Mouse (Mus musculus) forebrain, embryonic 12.5 days (tissue): ENCODE results near the gene H2afx. TPM values are rescaled to one million over a fixed set of nuclear protein-coding genes. Genes with fewer than 3 reads are reported as not detected.
A peak's percentile ranks its signal among the peaks of the same experiment; 100 is the strongest.
"Not testable (repeated sequence)": the region's sequence is repeated elsewhere in the genome, so short reads cannot be mapped to it uniquely, and the experiment has no call there.

Source experiments
- ATAC-seq: fragments of 200-750 bp; cut with Nextera tagmentation; 2 replicates; pipeline ENCODE4 v1.8.0; 2017; ENCODE audit warnings: moderate TSS enrichment; ENCODE audit not compliant: low FRiP score
- H3K27ac ChIP-seq: fragments of 300-500 bp; sonication (generic); 2 replicates; pipeline ENCODE4 v1.5.1; 2016; ENCODE audit warnings: mild to moderate bottlenecking
- H3K27me3 ChIP-seq: fragments of 300-500 bp; sonication (generic); 2 replicates; pipeline ENCODE4 v1.6.1; 2016; ENCODE audit warnings: mild to moderate bottlenecking
- H3K36me3 ChIP-seq: fragments of 300-500 bp; sonication (generic); replicated peaks from 2 replicates; pipeline ENCODE4 v1.6.1; 2016; ENCODE audit warnings: mild to moderate bottlenecking
- H3K4me1 ChIP-seq: fragments of 300-500 bp; sonication (generic); 2 replicates; pipeline ENCODE4 v1.6.1; 2016
- H3K4me2 ChIP-seq: fragments of 300-500 bp; sonication (generic); 2 replicates; pipeline ENCODE4 v1.6.1; 2016; ENCODE audit warnings: mild to moderate bottlenecking, moderate library complexity
- H3K4me3 ChIP-seq: fragments of 300-500 bp; sonication (generic); replicated peaks from 2 replicates; pipeline ENCODE4 v1.5.1; 2016; ENCODE audit warnings: mild to moderate bottlenecking
- H3K9ac ChIP-seq: fragments of 300-500 bp; sonication (generic); 2 replicates; pipeline ENCODE4 v1.6.1; 2016; ENCODE audit warnings: mild to moderate bottlenecking
- H3K9me3 ChIP-seq: fragments of 300-500 bp; sonication (generic); 2 replicates; pipeline ENCODE4 v1.6.1; 2016
- WGBS: fragments of 180-500 bp; shearing (Covaris S2); methylation state at CpG from one replicate; pipeline ENCODE4 v1.1.7; 2016; 5-methylcytosine and 5-hydroxymethylcytosine counted together
- polyA plus RNA-seq: library from polyadenylated mRNA; unstranded; fragments of >200 nt; fragmentation: Nextera tagmentation; extraction: Ambion mirVana; gene quantifications from 2 replicates; pipeline ENCODE4 v1.2.1, GENCODE M21; 2016

The H2afx gene
- polyA plus RNA-seq = 477 and 482 TPM in 2 replicates

DNA sequence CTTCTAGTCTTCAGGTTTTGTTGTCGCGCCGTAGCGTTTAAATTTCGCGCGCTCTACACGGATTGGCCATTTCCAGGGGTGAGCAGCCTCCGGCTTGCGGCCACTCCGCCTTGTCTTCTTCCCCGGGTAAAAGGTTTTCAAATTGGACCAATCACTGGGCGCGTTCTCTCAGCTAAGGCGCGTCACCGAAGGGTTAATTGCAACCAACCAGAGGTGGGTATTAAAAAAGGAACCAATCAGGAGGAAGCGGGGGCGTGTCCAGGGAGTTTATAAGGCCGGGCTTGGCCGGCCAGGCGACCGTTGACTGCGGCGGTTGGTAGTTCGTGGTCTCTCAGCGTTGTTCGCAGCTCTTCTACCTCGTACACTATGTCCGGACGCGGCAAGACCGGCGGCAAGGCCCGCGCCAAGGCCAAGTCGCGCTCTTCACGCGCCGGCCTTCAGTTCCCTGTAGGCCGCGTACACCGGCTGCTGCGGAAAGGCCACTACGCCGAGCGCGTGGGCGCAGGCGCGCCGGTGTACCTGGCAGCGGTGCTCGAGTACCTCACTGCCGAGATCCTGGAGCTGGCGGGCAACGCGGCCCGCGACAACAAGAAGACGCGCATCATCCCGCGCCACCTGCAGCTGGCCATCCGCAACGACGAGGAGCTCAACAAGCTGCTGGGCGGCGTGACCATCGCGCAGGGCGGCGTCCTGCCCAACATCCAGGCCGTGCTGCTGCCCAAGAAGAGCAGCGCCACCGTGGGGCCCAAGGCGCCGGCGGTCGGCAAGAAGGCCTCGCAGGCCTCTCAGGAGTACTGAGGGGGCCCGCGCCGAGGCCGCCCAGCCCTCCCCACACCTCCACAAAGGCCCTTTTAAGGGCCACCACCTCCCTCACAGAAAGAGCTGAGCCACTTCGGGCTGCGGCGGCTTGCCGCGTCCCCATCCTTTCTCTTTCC is at the start of gene H2afx:
Gene H2afx, plus strand, starts transcription at position 299 of the 935 bp plus-strand sequence.
- Histone ChIP-seq H3K4me2 (peak within 1 kb of the TSS; percentile 69), H3K36me3 (peaks cover 68% of the 10 kb centered on the region), H3K27me3 (no peaks in the 10 kb centered on the region), H3K27ac (peak within 1 kb of the TSS; percentile 96), H3K9me3 (peaks cover 5% of the 10 kb centered on the region; the same call in 1 of the 2 replicates), H3K9ac (peak within 1 kb of the TSS; percentile 100), H3K4me1 (peaks cover 23% of the 10 kb centered on the region), H3K4me3 (peak within 1 kb of the TSS; percentile 83)
- peak; percentile 96 for ATAC-seq
- WGBS = under 1% methylated on average over 87 of the region's 91 CpGs

GRCm38 (mm10) chr9:44286256-44286850 is 48.1 kb upstream of the H2afx start:
- Histone ChIP-seq H3K9me3 (no peaks in the 10 kb centered on the region), H3K4me2 (peak overlapping the region; percentile 96), H3K9ac (peak overlapping the region; percentile 88), H3K4me3 (peak overlapping the region; percentile 77), H3K27ac (no peak overlapping the region), H3K27me3 (peaks cover 6% of the 10 kb centered on the region; the same call in 1 of the 2 replicates), H3K36me3 (peaks cover 10% of the 10 kb centered on the region), H3K4me1 (peaks cover 31% of the 10 kb centered on the region)
- ATAC-seq = no peak
- 10% methylated on average over 6 of the region's 6 CpGs for WGBS

- Histone ChIP-seq H3K27ac (peak overlapping the region; percentile 63; the same call in 1 of the 2 replicates), H3K27me3 (peaks cover 6% of the 10 kb centered on the region; the same call in 1 of the 2 replicates)
- no peak; the same call in 1 of the 2 replicates for ATAC-seq
Observed at GRCm38 (mm10) chr9:44287003-44287400, 47.5 kb upstream of the H2afx start.

GRCm38 (mm10) chr9:44287401-44288075 is 47.0 kb upstream of the H2afx start:
- H3K4me2 ChIP-seq = peak overlapping the region; percentile 96
- H3K9me3 ChIP-seq = no peaks in the 10 kb centered on the region
- under 1% methylated on average over 47 of the region's 47 CpGs for WGBS
- peaks cover 6% of the 10 kb centered on the region; the same call in 1 of the 2 replicates for H3K27me3 ChIP-seq
- H3K4me3 ChIP-seq = peak overlapping the region; percentile 77
- H3K9ac ChIP-seq = peak overlapping the region; percentile 88
- H3K4me1 ChIP-seq = peaks cover 31% of the 10 kb centered on the region
- peak overlapping the region; percentile 63 for H3K27ac ChIP-seq
- peaks cover 13% of the 10 kb centered on the region for H3K36me3 ChIP-seq
- ATAC-seq = peak; percentile 70

More at GRCm38 (mm10) chr9:44287003-44287400, 47.5 kb upstream of the H2afx start:
- peak overlapping the region; percentile 96 for H3K4me2 ChIP-seq
- H3K9me3 ChIP-seq = no peaks in the 10 kb centered on the region
- H3K4me1 ChIP-seq = peaks cover 31% of the 10 kb centered on the region
- peak overlapping the region; percentile 88 for H3K9ac ChIP-seq
- H3K36me3 ChIP-seq = peaks cover 13% of the 10 kb centered on the region
- 2% methylated on average over 11 of the region's 11 CpGs for WGBS
- peak overlapping the region; percentile 77 for H3K4me3 ChIP-seq

DNA sequence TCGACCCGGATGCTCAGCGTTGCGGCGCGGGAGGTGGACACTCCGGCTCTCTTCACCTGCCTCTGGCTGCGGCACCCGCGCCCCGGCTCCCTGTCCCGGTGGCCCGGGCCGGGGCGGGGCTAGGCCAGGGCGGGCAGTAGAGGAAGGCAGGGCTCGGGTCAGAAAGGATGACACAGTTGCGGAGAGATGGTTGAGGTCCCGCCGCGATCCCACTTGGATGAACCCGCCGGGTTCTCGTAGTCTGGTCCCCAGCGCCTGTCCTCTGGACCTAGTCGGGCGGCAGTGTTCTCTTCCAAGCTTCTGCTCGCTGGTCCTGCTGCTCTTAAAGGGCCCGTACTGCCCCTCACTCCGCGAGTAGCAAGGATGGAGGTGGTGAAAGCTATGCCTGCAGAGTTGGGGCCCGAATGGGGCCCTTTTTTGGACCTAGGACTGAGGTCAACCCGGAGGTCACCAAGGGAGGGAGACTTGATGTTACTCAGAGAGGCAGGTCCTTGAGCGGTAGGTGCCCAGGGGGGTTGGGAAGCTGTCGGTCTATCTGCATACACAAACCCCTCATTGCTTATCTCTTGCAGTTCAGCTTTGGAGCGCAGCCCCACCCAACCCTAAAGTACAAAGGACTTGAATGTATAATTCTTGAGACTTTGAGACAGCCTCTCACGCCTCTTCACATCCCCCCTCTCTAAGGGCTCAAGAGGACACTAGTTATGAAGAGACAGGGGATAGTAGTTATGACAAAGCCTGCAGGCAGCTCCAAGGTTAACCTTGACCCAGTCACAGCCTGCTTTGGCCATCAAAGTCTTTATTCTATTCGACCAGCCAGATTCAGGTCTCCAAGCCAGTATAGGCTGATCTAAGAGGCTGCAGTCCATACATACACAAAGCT is 46.2 kb upstream of the H2afx start, which contains the start of gene Abcg4:
Gene Abcg4, minus strand, starts transcription at position 540 of the 883 bp plus-strand sequence.
- 2% methylated on average over 38 of the region's 38 CpGs for WGBS

DNA sequence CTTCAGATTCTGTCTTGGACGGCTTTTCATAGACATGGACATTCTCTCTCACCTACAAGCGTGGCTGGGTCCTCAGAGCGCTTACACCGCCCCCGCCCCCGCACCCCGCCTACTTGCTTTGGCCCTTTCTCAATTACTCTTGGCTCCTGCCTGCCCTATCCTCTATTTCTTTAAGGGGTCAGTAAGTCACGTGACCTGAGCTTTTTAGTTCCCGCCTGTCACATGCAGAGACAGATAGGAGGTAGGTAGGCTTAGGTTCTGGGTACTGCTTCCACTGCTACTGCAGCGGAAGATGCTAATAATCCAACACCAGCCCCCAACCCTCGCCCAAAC is 45.6 kb upstream of the H2afx start:
- Histone ChIP-seq H3K9me3 (no peaks in the 10 kb centered on the region), H3K9ac (no peak overlapping the region), H3K36me3 (peaks cover 27% of the 10 kb centered on the region), H3K4me3 (peak overlapping the region; percentile 77), H3K4me2 (peak overlapping the region; percentile 96), H3K27ac (peak overlapping the region; percentile 63; the same call in 1 of the 2 replicates), H3K27me3 (peaks cover 6% of the 10 kb centered on the region; the same call in 1 of the 2 replicates), H3K4me1 (peaks cover 31% of the 10 kb centered on the region)
- ATAC-seq = no peak
- WGBS = 7% methylated on average over 11 of the region's 11 CpGs

More for the DNA sequence above, 46.2 kb upstream of the H2afx start, which contains the start of gene Abcg4:
- peak; percentile 66 for ATAC-seq
- Histone ChIP-seq H3K4me3 (peak within 1 kb of the TSS; percentile 77), H3K4me1 (peaks cover 31% of the 10 kb centered on the region), H3K27me3 (peaks cover 6% of the 10 kb centered on the region; the same call in 1 of the 2 replicates), H3K9me3 (no peaks in the 10 kb centered on the region), H3K4me2 (peak within 1 kb of the TSS; percentile 96), H3K27ac (peak within 1 kb of the TSS; percentile 63), H3K36me3 (peaks cover 21% of the 10 kb centered on the region), H3K9ac (peak within 1 kb of the TSS; percentile 88)

DNA sequence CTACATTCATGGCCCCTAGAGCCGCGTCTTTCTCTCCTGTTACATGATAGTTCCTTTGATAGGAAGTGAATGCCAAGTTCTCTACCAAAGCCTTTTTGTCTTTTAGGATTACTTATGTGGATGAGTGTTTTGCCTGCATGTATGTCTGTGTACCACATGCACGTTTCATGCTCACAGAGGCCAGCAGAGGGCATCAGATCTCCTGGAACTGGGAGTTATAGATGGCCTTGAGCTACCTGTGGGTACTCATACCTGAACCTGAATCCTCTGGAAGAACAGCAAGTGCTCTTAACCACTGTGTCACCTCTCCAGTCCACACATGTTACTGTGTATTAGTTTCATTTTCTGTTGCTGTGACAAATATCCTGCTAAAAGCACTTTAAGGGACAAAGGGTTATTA is 42.0 kb upstream of the H2afx start:
- no peak overlapping the region for H3K4me3 ChIP-seq
- peaks cover 6% of the 10 kb centered on the region; the same call in 1 of the 2 replicates for H3K27me3 ChIP-seq
- peaks cover 58% of the 10 kb centered on the region for H3K36me3 ChIP-seq
- no peak overlapping the region for H3K9ac ChIP-seq
- H3K4me2 ChIP-seq = no peak overlapping the region
- peaks cover 16% of the 10 kb centered on the region for H3K4me1 ChIP-seq
- no peaks in the 10 kb centered on the region for H3K9me3 ChIP-seq
- ATAC-seq = no peak
- no peak overlapping the region for H3K27ac ChIP-seq
- 70% methylated on average over 3 of the region's 3 CpGs for WGBS

DNA sequence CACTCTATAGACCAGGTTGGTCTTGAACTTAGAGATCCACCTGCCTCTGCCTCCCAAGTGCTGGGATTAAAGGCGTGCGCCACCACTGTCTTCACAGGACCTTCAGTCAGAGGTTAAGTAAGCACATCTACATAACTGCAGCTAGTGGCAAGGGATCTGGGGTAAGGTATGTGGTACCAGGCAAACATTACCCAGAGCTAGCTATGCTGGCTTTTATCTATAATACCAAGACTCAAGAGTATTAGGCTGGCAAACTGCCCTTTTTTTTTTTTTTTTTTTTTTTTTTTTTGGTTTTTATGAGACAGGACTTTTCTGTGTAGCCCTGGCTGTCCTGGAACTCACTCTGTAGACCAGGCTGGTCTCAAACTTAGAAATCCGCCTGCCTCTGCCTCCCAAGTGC is 34.5 kb upstream of the H2afx start:
- H3K36me3 ChIP-seq = peaks cover 74% of the 10 kb centered on the region
- H3K27ac ChIP-seq, ATAC-seq, H3K4me2 ChIP-seq, H3K9ac ChIP-seq, H3K9me3 ChIP-seq, H3K4me3 ChIP-seq, H3K27me3 ChIP-seq: not testable (repeated sequence)
- 96% methylated on average over 3 of the region's 3 CpGs for WGBS
- peaks cover 14% of the 10 kb centered on the region for H3K4me1 ChIP-seq

DNA sequence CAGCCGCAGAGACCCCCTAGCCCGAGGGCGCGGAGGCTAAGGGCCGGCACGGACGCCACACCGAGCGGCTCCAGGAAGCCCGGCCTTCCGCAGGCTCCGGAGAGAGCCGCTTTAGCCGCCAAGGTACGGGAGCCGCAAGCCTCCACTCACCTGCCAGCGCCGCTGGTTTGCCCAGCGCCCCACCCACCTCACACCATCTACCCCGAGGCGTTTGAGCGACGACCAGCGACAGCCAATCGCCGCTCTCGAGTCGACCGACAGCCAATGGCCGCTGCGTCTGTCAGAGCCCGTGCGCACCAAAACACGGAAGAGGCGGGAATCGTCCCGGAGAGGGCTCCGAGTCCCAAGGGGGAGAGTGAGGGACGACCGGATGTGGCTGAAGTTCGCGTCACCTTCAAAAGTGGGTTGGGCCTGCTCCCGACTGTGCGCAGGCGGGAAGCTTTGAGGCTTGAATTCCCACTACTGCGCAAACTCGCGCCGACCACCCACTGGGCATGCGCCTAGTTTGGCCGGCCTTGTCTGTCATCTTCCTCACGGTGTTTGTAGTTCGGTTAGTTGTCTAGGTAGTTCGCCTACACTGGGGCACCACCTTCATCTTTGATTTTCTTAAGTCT is 28.9 kb upstream of the H2afx start, which contains the start of gene Hinfp:
Gene Hinfp, minus strand, starts transcription at position 206 of the 614 bp plus-strand sequence.
- WGBS = under 1% methylated on average over 54 of the region's 54 CpGs
- H3K4me3 ChIP-seq = peak within 1 kb of the TSS; percentile 90
- no peaks in the 10 kb centered on the region; the same call in 1 of the 2 replicates for H3K27me3 ChIP-seq
- peak; percentile 99 for ATAC-seq
- no peaks in the 10 kb centered on the region for H3K9me3 ChIP-seq
- peaks cover 26% of the 10 kb centered on the region for H3K36me3 ChIP-seq
- H3K9ac ChIP-seq = peak within 1 kb of the TSS; percentile 86
- H3K27ac ChIP-seq = peak within 1 kb of the TSS; percentile 79
- H3K4me1 ChIP-seq = peaks cover 14% of the 10 kb centered on the region
- H3K4me2 ChIP-seq = peak within 1 kb of the TSS; percentile 67

- H3K4me2 ChIP-seq = no peak overlapping the region
- peaks cover 20% of the 10 kb centered on the region for H3K36me3 ChIP-seq
- WGBS = 91% methylated on average over 6 of the region's 6 CpGs
- ATAC-seq = no peak
- peaks cover 4% of the 10 kb centered on the region for H3K27me3 ChIP-seq
- H3K9me3 ChIP-seq = no peaks in the 10 kb centered on the region
- no peak overlapping the region for H3K27ac ChIP-seq
- no peak overlapping the region for H3K9ac ChIP-seq
- no peak overlapping the region for H3K4me3 ChIP-seq
- H3K4me1 ChIP-seq = peaks cover 24% of the 10 kb centered on the region
Observed at GRCm38 (mm10) chr9:44306532-44306931, 28.0 kb upstream of the H2afx start.
